Mouse (Mus musculus) T-helper 1 cell (primary cell): ENCODE results near the gene Usp35.

Source experiments
- in situ Hi-C: fragments of 300-600 bp; cut with MboI, MseI; formaldehyde crosslinking; loops from one replicate; pipeline ENCODE4 v1.15.1; 2025; ENCODE audit warnings: high pct_unique_total_duplicates

The Usp35 gene

DNA sequence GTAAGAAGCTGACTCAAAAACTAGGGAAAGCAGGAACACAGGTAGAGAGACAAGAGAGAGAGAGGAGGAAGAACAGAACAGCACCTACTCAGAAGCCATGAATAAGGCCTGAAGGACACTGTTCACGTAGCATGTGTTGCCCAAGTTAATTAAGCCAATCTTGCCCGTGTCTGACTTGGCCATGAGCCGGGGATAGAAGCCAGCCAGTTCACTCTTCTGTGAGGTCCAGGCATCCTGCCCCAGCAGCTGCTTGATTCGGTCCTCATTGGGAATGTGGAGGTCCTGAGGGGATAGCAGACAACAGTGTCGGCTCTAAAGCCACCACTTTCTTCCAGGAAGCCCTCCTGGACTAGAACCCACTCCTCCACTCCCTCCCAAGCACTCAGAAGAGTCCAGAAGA lies 17.2 kb downstream of the Usp35 start:
- in situ Hi-C loops = no loop called here

DNA sequence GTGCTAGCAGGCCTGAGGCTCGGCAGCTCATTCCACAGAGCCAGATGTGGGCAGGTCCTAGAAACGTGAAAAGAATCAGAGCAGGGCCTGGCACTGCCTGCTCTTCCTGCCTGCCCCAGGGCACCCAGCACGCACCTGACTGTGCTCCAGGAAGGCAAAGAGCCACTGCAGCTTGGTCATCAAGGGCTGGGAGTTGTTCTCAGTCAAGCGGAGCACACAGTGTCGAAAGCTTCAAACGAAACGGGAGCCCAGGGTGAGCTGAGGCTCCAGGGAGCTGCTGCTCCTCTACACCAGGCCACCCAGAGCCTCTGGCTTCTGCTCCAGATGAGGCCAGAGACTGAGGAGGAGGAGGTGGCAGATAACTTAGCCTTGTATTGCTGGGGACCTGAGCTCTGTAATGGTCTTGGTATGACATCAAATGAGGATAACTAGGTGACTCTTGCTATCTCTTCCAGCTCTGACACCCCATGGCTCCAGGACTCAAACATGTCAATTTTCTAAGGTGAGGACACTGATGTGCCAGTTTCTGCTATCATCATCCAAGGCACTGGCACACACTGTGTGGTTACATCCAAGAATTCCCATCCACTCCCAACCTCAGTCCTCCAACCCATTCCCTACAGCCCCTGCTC lies 18.3 kb downstream of the Usp35 start:
- in situ Hi-C loops = no loop called here

DNA sequence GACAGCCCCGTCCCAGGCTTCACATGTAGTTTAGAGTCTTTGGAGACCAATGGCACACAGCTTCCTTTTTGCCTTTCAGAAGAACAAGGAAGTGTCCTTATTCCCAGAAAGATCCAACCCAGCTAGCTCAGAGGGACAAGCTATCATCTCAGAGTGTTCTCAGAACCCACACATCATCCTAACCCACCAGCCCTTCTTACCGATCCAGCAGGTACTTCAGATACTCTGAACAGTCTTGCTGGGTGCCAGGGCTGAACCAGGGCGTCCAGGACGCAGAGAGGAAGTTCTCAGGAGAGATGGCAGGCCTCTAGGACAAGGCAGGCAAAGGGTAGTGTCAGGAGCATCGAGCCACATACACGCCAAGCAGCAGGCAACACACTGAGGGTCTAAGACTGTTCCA lies 19.0 kb downstream of the Usp35 start:
- in situ Hi-C loops = no loop called here

DNA sequence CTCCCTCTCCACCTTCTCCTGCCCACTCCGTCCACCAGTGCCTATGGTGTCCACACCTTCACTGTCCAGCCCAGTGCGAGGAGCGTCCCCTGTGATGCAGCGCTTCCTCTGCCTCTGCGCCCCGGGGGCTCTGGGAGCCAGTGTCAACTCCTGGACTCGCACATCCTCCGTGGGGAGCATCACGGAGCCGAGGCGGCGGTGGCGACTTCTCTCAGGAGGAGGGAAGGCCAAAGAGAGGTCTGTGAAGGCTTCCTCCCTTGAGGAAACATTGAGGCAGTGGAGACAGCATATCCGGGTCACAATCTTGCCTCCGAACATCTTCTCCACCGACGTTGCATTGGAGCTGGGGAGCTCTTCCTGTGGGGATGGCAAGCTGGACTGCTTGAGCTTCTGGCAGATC lies 19.6 kb downstream of the Usp35 start:
- in situ Hi-C loops = no loop called here

DNA sequence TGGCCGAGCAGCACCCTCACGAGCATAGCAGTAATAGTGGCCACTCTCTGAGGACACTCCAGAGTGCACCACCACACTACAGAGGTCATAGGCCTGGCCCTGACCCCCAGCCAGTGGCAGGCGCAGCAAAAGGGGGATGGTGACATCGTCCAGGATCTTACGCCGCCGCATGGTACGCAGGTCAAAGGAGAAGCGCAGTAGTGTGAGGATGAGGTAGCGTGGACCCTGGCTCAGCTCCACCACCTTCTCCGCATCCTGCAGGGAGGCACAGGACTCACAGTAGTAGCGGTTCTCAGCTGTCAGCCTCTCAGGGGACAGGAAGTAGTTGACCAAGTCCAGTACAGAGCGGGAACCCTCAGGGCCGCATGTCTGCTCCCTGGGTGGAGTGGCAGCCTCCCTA lies 20.2 kb downstream of the Usp35 start:
- in situ Hi-C loops = no loop called here

DNA sequence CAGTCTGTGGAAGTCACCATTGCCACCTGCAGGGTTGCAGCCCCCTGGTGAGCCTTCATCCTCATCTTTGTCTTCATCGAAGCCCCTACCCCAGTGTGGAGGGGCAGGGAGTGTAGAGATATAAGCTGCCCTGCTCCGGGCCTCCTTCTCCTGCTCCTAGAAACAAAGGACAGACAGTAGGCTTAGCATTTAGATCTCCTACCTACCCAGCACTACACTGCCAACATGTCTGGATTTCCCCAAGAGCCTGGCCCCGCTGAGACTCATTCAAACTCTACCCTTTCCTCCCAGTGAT lies 21.5 kb downstream of the Usp35 start:
- in situ Hi-C loops = no loop called here

DNA sequence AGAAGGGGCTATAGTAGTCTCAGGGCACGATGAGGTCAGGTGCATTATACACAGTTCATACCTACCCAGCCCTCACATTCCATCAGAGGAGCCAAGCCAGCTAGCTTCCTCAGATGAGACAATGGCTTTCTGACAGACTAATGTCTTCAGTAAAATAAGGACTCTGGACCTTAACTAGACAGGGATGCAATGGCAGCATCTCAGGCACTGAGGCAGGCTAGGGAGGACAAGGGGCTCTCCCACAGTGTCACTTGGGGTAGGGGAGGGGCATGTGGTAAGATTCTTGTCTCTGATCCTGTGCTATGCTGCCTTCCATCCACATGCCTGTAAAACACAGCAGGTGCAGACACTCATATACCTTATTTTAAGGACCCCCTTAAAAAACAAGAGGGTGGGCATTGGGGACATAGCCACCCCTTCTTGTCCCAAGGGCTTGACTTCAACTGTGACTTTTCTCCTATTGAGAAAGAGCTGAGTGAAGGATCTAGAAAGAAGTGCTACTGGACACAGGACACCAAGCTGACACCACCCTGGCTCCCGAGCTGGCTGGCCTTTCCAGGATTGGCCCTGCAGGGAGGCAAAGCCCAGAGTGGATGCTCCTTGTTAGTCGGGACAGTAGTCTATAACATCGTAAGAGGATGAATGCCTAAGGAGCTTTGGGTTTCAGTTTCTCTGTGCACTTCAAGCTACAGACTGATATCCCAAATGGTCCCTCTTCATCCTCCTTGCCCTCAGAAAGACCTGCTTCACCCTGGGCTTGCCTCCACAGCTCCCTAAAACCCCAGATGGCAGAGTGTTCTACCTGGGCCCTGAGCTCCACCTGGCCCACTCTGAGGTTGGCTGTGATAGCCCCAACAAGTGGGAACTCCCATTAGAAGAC lies 22.1 kb downstream of the Usp35 start:
- in situ Hi-C loops = loop anchor here (5.0 kb wide), 1 partner anchor 532 kb away; no protein-coding TSS in a partner anchor

DNA sequence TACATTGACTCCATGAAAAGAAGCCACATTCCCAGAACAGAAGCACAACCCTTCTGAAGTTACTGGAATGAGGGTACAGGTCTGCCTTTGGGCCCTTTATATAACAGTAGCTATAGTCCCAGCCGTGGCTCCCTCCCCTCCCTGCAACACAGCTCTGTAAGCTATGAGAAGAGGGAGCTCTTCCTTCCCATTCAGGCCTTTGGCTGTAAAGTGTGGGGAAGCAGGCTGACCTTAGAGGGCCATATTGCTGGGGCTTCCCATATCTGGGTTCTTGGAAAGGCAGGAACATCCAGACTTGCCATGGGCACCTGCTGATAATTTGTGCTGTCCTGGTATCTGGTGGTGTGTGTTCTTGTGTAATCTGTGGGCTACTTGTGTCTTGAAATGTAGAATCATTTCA lies 24.3 kb downstream of the Usp35 start:
- in situ Hi-C loops = loop anchor here (5.0 kb wide), 1 partner anchor 530 kb away; no protein-coding TSS in a partner anchor

DNA sequence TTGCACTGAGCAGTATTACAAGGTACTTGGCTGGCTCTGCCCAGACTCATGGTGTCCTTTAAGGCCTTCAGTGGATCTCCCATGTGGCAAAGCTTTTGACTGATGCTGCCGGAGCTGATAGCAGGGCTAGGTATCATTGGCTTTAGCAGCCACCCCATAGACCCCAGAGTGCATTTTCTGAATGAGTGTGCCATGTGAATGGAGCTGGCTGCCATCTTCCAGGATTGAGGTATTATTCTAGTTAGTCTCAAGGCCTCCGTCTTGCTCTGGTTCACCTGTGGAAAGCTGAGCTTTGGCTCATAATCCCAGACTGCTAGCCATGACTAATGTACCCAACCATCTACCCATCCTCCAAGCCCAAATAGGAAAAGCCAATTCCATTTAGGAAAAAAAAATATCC lies 25.0 kb downstream of the Usp35 start:
- in situ Hi-C loops = loop anchor here (5.0 kb wide), 1 partner anchor 530 kb away; no protein-coding TSS in a partner anchor

DNA sequence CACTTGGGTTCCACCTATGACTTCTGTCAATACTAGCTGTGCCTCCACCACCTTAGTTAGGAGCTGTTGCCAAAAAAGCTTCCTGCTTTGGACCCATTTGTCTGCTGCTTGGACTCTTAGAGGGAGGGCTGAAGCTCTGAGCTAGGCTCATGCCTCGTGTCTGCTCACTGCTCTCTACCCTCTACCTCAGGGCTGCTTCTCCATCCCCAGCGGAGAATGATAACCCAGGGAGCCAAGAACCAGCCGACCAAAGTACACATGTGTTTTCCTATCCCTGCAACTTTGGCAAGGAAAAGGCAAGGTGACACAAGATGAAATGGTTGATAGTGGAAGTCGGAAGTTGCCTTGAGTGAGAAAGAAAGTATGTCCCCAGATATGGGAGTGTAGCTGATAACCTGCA lies 26.6 kb downstream of the Usp35 start:
- in situ Hi-C loops = loop anchor here (5.0 kb wide), 1 partner anchor 528 kb away; no protein-coding TSS in a partner anchor

DNA sequence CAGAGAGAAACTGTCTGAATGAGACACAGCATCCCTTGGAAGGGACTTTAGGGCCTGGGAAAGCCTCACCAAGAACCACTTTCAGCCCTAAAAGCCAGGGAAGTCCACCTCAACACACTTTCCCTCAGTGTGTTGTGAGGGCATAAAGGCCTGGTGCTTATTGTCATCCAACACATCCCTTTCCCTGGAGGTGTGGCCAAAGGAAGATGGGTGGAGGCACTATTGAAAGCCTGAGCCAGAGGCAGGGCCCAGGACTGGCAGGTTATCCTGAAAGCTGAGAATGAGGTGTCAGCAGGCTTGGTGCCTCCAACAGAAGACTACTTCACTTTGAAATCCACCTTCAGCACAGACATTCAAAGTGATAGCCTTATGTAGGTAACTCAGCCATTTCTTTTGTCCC lies 27.3 kb downstream of the Usp35 start:
- in situ Hi-C loops = loop anchor here (5.0 kb wide), 1 partner anchor 332 kb away; no protein-coding TSS in a partner anchor

DNA sequence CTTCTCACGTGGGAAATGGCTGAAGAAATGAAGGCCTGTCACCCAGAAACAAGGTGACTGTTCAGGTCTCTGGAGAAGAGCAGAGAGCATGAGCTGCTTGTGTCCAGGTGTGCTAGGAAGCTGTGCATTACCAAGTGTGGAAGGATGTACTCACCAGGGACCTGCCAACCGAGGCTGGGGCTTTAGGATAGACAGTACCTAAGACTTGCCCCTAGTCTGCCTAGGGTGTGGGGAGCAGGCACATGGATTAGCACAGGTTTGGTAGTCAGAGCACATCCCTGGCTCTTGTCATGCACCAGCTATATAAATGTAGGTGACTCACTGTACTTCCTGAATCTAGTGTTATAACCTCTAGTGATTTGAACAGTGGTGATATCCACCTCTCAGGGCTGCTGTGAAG lies 28.2 kb downstream of the Usp35 start:
- in situ Hi-C loops = loop anchor here (5.0 kb wide), 1 partner anchor 331 kb away; no protein-coding TSS in a partner anchor

DNA sequence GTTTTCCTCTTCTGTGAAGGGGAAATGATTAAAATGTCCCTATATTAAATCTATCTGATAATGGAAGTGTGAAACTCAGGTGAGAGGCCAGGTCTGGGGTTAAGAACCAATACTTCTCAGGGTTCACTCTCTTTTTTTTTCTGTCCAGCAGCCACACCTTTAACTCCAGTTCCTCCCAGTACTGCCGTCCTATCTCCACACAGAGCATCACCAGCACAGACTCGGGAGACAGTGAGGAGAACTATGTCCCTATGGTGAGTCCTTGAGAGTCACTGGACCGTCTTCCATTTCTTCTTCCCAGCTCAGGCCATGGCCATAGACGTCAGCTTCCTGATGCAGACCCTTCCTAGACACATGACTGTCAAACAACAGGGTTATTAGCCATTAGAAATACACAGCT lies 28.9 kb downstream of the Usp35 start:
- in situ Hi-C loops = loop anchor here (5.0 kb wide), 1 partner anchor 331 kb away; no protein-coding TSS in a partner anchor

DNA sequence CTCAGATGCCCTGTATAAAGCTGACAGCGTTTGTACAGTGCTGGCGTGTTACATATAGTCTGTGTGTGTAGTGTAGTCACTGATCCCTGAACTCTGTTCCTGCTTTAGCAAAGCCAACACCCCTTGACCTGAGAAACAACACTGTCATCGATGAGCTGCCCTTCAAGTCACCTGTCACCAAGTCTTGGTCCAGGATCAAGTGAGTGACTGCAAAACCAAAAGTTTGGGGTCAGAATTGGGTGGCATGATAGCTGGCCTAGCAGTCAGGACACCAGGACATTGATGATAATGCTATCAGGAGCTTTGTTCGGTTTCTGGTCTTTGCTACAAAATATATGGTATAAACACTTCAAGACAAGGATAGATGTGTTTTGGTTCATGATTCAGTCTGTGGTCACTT lies 29.6 kb downstream of the Usp35 start:
- in situ Hi-C loops = loop anchor here (5.0 kb wide), 1 partner anchor 330 kb away; no protein-coding TSS in a partner anchor

DNA sequence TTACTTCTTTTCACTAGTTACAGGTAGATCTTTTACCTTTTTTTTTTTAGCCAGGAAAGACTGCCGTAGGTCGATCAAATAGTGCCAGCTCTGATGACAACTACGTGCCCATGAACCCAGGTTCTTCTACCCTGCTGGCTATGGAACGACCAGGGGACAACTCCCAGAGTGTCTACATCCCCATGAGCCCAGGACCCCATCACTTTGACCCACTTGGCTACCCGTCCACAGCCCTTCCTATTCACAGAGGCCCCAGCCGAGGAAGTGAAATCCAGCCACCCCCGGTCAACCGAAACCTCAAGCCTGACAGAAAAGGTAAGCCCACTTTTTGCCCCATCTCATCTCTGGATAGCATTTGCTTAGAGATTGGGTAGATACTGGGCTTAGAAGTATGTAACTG lies 30.5 kb downstream of the Usp35 start:
- in situ Hi-C loops = loop anchor here (5.0 kb wide), 1 partner anchor 329 kb away; no protein-coding TSS in a partner anchor

DNA sequence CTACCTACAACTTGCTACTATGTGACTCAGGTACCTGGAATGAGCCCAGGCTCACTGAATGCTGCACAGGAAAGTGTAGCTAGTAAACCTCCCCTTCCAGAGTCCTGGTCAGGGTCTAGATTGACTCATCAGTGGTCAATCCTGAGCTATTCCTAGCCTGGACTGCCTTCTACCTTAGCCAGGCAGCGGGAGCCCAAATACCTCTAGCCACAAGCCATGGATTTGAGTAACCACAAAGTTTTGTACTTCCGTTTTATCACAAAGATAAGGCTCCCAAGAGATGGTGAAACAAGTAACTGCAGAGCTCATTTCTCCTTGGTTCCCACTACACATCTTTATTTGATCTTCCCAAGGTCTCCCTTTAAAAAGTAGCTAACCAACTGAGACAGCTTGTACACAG lies 30.9 kb downstream of the Usp35 start:
- in situ Hi-C loops = loop anchor here (5.0 kb wide), 1 partner anchor 329 kb away; no protein-coding TSS in a partner anchor

DNA sequence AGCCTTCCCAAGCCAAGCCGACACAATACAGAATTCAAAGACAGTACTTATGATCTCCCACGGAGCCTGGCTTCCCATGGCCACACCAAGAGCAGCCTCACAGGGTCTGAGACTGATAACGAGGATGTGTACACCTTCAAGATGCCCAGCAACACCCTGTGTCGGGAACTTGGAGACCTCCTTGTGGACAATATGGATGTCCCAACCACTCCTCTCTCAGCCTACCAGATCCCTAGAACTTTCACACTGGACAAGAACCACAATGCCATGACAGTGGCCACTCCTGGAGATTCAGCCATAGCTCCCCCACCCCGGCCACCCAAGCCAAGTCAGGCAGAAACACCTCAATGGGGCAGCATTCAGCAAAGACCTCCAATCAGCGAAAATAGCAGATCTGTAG lies 32.9 kb downstream of the Usp35 start:
- in situ Hi-C loops = loop anchor here (25.0 kb wide), 1 partner anchor 212 kb away; the partner anchor contains the start of gene Gab2

DNA sequence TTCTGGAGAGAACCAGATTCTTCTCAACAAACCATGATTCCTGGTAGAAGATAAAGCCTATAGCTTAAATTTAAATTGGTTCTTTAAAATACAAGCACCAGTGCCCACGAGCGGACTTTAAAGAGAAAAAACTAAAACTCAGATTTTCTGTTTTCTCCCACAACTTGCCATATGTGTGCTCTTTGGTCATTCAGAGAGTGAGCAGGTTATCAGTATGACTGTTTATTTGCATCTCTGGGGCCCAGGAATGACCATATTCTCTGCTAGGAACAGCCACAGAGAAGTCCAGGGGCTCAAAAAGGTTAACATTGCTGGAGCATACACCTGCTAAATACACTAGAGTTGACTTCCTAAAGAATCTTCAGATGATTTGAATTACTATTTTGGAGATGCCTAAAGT lies 33.5 kb downstream of the Usp35 start:
- in situ Hi-C loops = loop anchor here (25.0 kb wide), 1 partner anchor 211 kb away; the partner anchor contains the start of gene Gab2

DNA sequence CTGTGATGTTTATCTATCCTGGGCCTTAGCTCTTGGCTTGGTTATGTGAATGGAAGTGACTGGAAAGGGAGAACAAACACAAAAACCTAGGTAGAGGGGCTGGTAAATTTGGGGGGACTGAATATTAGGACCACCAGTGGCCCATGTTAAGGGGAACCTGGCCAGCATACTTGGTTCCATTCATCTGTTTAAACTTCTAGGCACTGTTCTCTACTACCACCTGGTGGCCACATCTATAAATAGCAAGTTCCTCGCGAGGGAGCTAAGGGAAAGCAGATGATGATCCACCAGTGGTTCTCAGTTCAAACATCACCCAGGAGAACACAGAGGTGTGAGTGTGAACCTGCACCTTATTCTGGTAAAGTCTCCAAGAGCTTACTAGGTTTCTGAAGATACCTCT lies 34.4 kb downstream of the Usp35 start:
- in situ Hi-C loops = loop anchor here (25.0 kb wide), 1 partner anchor 210 kb away; the partner anchor contains the start of gene Gab2

DNA sequence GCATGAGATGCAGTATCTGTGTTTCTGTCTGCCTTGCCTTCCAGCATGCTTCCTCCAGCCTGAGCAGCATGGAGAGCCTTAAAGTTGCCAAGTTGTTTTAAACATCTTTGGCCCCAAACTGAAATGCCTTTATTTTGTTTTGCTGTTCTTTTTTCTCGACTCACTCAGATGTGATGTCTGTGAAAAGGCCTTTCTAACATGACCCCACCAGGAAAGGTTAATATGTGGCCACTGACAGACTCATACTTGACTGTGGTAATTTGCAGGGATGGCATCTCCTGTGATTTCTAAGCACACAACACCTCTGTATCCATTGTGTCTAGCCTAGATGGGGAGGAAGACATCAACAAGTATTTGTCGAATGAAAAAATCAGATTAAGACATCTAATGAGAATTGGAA lies 34.8 kb downstream of the Usp35 start:
- in situ Hi-C loops = loop anchor here (25.0 kb wide), 1 partner anchor 210 kb away; the partner anchor contains the start of gene Gab2

DNA sequence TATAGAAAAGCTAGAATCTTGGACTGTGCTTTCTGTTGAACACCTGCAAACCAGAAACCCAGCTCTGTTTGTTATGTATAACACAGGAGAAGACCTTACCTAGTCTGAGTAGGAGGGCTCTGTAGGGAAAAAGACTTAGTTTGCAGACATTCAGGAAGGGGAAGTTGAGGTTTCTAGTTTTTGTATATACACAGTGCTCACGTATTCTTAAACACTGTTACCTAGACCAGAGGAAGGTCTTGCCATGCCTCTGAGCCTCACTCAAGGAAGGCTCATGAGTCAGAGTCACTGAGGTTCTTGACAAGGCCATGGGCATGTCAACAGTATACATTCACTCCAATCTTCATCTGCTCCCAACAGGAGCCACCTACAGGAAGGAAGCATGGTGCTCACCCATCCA lies 60.8 kb downstream of the Usp35 start:
- in situ Hi-C loops = no loop called here

DNA sequence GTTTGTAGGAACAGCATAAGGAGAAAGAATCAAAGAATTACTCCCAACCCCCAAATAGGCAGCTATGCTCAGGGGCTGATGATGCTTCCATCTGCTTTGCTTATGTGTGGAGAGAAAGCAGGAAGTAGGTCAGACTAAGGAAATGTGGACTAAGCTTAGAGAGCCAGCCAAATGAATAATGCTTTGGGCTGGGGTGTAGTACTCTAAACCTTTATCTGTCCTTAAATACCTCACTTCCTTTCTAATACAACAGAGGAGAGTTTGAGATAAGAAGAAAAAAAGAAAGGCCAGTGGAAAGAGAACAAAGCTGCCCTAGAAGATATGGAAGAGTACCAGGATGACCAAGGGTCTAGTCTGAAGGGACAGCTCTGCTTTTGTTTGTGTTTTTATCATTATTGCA lies 61.5 kb downstream of the Usp35 start:
- in situ Hi-C loops = no loop called here
